Mouse (Mus musculus) liver, embryonic 12.5 days (tissue): Measurements from ENCODE around the gene Olfr709-ps1. TPM values are rescaled to one million over a fixed set of nuclear protein-coding genes. Genes with fewer than 3 reads are reported as not detected.
"Not testable (repeated sequence)": the region's sequence is repeated elsewhere in the genome, so short reads cannot be mapped to it uniquely, and the experiment has no call there.

Source experiments
- ATAC-seq: fragments of 200-750 bp; cut with Nextera tagmentation; 2 replicates; pipeline ENCODE4 v1.8.0; 2017; ENCODE audit warnings: moderate number of reproducible peaks, mild to moderate bottlenecking, moderate library complexity
- H3K27ac ChIP-seq: fragments of 300-500 bp; sonication (generic); 2 replicates; pipeline ENCODE4 v1.5.1; 2016; ENCODE audit warnings: mild to moderate bottlenecking
- H3K27me3 ChIP-seq: fragments of 300-500 bp; sonication (generic); replicated peaks from 2 replicates; pipeline ENCODE4 v1.6.1; 2016; ENCODE audit warnings: mild to moderate bottlenecking, moderate library complexity
- H3K36me3 ChIP-seq: fragments of 300-500 bp; sonication (generic); 2 replicates; pipeline ENCODE4 v1.6.1; 2016; ENCODE audit warnings: mild to moderate bottlenecking, moderate library complexity
- H3K4me1 ChIP-seq: fragments of 300-500 bp; sonication (generic); 2 replicates; pipeline ENCODE4 v1.6.1; 2016
- H3K4me2 ChIP-seq: fragments of 300-500 bp; sonication (generic); 2 replicates; pipeline ENCODE4 v1.6.1; 2016; ENCODE audit warnings: mild to moderate bottlenecking, moderate library complexity
- H3K4me3 ChIP-seq: fragments of 300-500 bp; sonication (generic); 2 replicates; pipeline ENCODE4 v1.5.1; 2016; ENCODE audit warnings: mild to moderate bottlenecking, moderate library complexity
- H3K9ac ChIP-seq: fragments of 300-500 bp; sonication (generic); 2 replicates; pipeline ENCODE4 v1.6.1; 2016; ENCODE audit warnings: mild to moderate bottlenecking, moderate library complexity
- H3K9me3 ChIP-seq: fragments of 300-500 bp; sonication (generic); replicated peaks from 2 replicates; pipeline ENCODE4 v1.6.1; 2016; ENCODE audit warnings: mild to moderate bottlenecking, moderate library complexity
- WGBS: fragments of 180-500 bp; shearing (Covaris S2); methylation state at CpG from one replicate; pipeline ENCODE4 v1.1.7; 2016; ENCODE audit not compliant: insufficient replicate concordance; 5-methylcytosine and 5-hydroxymethylcytosine counted together
- polyA plus RNA-seq: library from polyadenylated mRNA; unstranded; fragments of >200 nt; fragmentation: Nextera tagmentation; extraction: Ambion mirVana; gene quantifications from 2 replicates; pipeline ENCODE4 v1.2.1, GENCODE M21; 2016

Gene Olfr709-ps1
- not detected in 2 replicates for polyA plus RNA-seq

GRCm38 (mm10) chr7:106932119-106932518 is at the start of gene Olfr709-ps1:
TSS of gene Olfr709-ps1 (minus strand) at chr7:106932219.
- Histone ChIP-seq H3K27ac (no peak within 1 kb of the TSS), H3K4me2 (no peak within 1 kb of the TSS), H3K36me3 (no peaks in the 10 kb centered on the region), H3K4me1 (no peaks in the 10 kb centered on the region), H3K9me3 (no peaks in the 10 kb centered on the region), H3K4me3 (no peak within 1 kb of the TSS), H3K9ac (no peak within 1 kb of the TSS), H3K27me3 (no peaks in the 10 kb centered on the region)
- ATAC-seq, result no peak

GRCm38 (mm10) chr7:106975353-106975752 is 43.3 kb upstream of the Olfr709-ps1 start, which contains the start of gene Olfr711:
TSS of gene Olfr711 (minus strand) at chr7:106975453.
- no peak for ATAC-seq
- Histone ChIP-seq H3K9me3 (no peaks in the 10 kb centered on the region), H3K27ac (no peak within 1 kb of the TSS), H3K27me3 (no peaks in the 10 kb centered on the region), H3K4me1 (no peaks in the 10 kb centered on the region), H3K4me2 (no peak within 1 kb of the TSS), H3K36me3 (no peaks in the 10 kb centered on the region), H3K4me3 (no peak within 1 kb of the TSS), H3K9ac (no peak within 1 kb of the TSS)
- 31% methylated on average over 1 of the region's 1 CpGs for WGBS

GRCm38 (mm10) chr7:106967503-106967902 is 35.5 kb upstream of the Olfr709-ps1 start:
- H3K36me3 ChIP-seq, H3K4me1 ChIP-seq, H3K9ac ChIP-seq, H3K27me3 ChIP-seq, H3K9me3 ChIP-seq, ATAC-seq, H3K4me2 ChIP-seq, H3K27ac ChIP-seq, H3K4me3 ChIP-seq: not testable (repeated sequence)

GRCm38 (mm10) chr7:106963837-106964236 is 31.8 kb upstream of the Olfr709-ps1 start, which contains the start of gene Olfr6:
TSS of gene Olfr6 (minus strand) at chr7:106963937.
- H3K4me1 ChIP-seq, result no peaks in the 10 kb centered on the region
- no peak within 1 kb of the TSS for H3K4me3 ChIP-seq
- H3K4me2 ChIP-seq, result no peak within 1 kb of the TSS
- no peak within 1 kb of the TSS for H3K27ac ChIP-seq
- no peaks in the 10 kb centered on the region for H3K9me3 ChIP-seq
- H3K27me3 ChIP-seq, result no peaks in the 10 kb centered on the region
- no peaks in the 10 kb centered on the region for H3K36me3 ChIP-seq
- H3K9ac ChIP-seq, result no peak within 1 kb of the TSS
- WGBS, result 57% methylated on average over 1 of the region's 1 CpGs
- no peak for ATAC-seq

GRCm38 (mm10) chr7:106948212-106948611 is 16.2 kb upstream of the Olfr709-ps1 start, which contains the start of gene Olfr710:
TSS of gene Olfr710 (minus strand) at chr7:106948312.
- ATAC-seq, result no peak
- H3K9ac ChIP-seq, result no peak within 1 kb of the TSS
- no peaks in the 10 kb centered on the region for H3K36me3 ChIP-seq
- no peak within 1 kb of the TSS for H3K4me3 ChIP-seq
- H3K27ac ChIP-seq, result no peak within 1 kb of the TSS
- no peaks in the 10 kb centered on the region for H3K27me3 ChIP-seq
- no peaks in the 10 kb centered on the region for H3K4me1 ChIP-seq
- no peaks in the 10 kb centered on the region for H3K9me3 ChIP-seq
- H3K4me2 ChIP-seq, result no peak within 1 kb of the TSS
- WGBS, result 68% methylated on average over 3 of the region's 3 CpGs

- H3K27ac ChIP-seq, H3K9ac ChIP-seq, ATAC-seq, H3K4me3 ChIP-seq, H3K27me3 ChIP-seq, H3K4me2 ChIP-seq, H3K36me3 ChIP-seq, H3K4me1 ChIP-seq, H3K9me3 ChIP-seq: not testable (repeated sequence)
- 81% methylated on average over 7 of the region's 7 CpGs for WGBS
Observed at GRCm38 (mm10) chr7:106920961-106921360, 11.1 kb downstream of the Olfr709-ps1 start.

GRCm38 (mm10) chr7:106907676-106908075 is 24.3 kb downstream of the Olfr709-ps1 start, which contains the start of gene Olfr1532-ps1:
TSS of gene Olfr1532-ps1 (plus strand) at chr7:106908001.
- Histone ChIP-seq H3K27ac (no peak within 1 kb of the TSS), H3K9ac (no peak within 1 kb of the TSS), H3K4me2 (no peak within 1 kb of the TSS), H3K36me3 (no peaks in the 10 kb centered on the region), H3K27me3 (no peaks in the 10 kb centered on the region), H3K9me3 (no peaks in the 10 kb centered on the region), H3K4me3 (no peak within 1 kb of the TSS), H3K4me1 (no peaks in the 10 kb centered on the region)
- 36% methylated on average over 2 of the region's 2 CpGs for WGBS
- ATAC-seq, result no peak

- not testable (repeated sequence) for H3K27ac ChIP-seq, H3K9me3 ChIP-seq, H3K36me3 ChIP-seq, H3K4me1 ChIP-seq, H3K4me2 ChIP-seq, ATAC-seq, H3K4me3 ChIP-seq, H3K9ac ChIP-seq, H3K27me3 ChIP-seq
- 61% methylated on average over 3 of the region's 3 CpGs for WGBS
Observed at GRCm38 (mm10) chr7:106901141-106901540, 30.9 kb downstream of the Olfr709-ps1 start, which contains the start of gene Olfr707. TSS of gene Olfr707 (minus strand) at chr7:106901241.

GRCm38 (mm10) chr7:106888062-106888461 is 44.0 kb downstream of the Olfr709-ps1 start, which contains the start of gene Olfr706:
TSS of gene Olfr706 (minus strand) at chr7:106888162.
- no peaks in the 10 kb centered on the region for H3K4me1 ChIP-seq
- H3K9ac ChIP-seq, result no peak within 1 kb of the TSS
- H3K4me2 ChIP-seq, result no peak within 1 kb of the TSS
- H3K4me3 ChIP-seq, result no peak within 1 kb of the TSS
- no peaks in the 10 kb centered on the region for H3K27me3 ChIP-seq
- H3K9me3 ChIP-seq, result no peaks in the 10 kb centered on the region
- 59% methylated on average over 2 of the region's 2 CpGs for WGBS
- no peaks in the 10 kb centered on the region for H3K36me3 ChIP-seq
- ATAC-seq, result no peak
- no peak within 1 kb of the TSS for H3K27ac ChIP-seq

GRCm38 (mm10) chr7:106876791-106877190 is 55.2 kb downstream of the Olfr709-ps1 start, which contains the start of gene Olfr705:
TSS of gene Olfr705 (minus strand) at chr7:106876891.
- no peak for ATAC-seq
- H3K4me1 ChIP-seq, result no peaks in the 10 kb centered on the region
- no peak within 1 kb of the TSS for H3K4me2 ChIP-seq
- H3K36me3 ChIP-seq, result no peaks in the 10 kb centered on the region
- no peak within 1 kb of the TSS for H3K27ac ChIP-seq
- no peaks in the 10 kb centered on the region for H3K27me3 ChIP-seq
- H3K9ac ChIP-seq, result no peak within 1 kb of the TSS
- no peaks in the 10 kb centered on the region for H3K9me3 ChIP-seq
- H3K4me3 ChIP-seq, result no peak within 1 kb of the TSS
- 58% methylated on average over 3 of the region's 3 CpGs for WGBS

Other genes with a start within 250 kb of the Olfr709-ps1 start
- not detected in 2 replicates for gene Olfr694, start 240.4 kb downstream of the Olfr709-ps1 start, polyA plus RNA-seq
- gene Olfr695, start 215.8 kb downstream of the Olfr709-ps1 start, polyA plus RNA-seq, result not detected in 2 replicates
- not detected in 2 replicates for gene Olfr697, start 189.8 kb downstream of the Olfr709-ps1 start, polyA plus RNA-seq
- not detected in 2 replicates for gene Olfr698, start 176.8 kb downstream of the Olfr709-ps1 start, polyA plus RNA-seq
- not detected in 2 replicates for gene Olfr699, start 139.0 kb downstream of the Olfr709-ps1 start, polyA plus RNA-seq
- not detected in 2 replicates for gene Olfr700, start 123.4 kb downstream of the Olfr709-ps1 start, polyA plus RNA-seq
- gene Olfr701, start 118.1 kb downstream of the Olfr709-ps1 start, polyA plus RNA-seq, result 0.02 TPM in 1 of 2 replicates, not detected in the other
- not detected in 2 replicates for gene Olfr702, start 98.3 kb downstream of the Olfr709-ps1 start, polyA plus RNA-seq
- not detected in 2 replicates for gene Olfr703, start 88.9 kb downstream of the Olfr709-ps1 start, polyA plus RNA-seq
- not detected in 2 replicates for gene Olfr704, start 69.0 kb downstream of the Olfr709-ps1 start, polyA plus RNA-seq
- not detected in 2 replicates for gene Olfr705, start 55.3 kb downstream of the Olfr709-ps1 start, polyA plus RNA-seq
- not detected in 2 replicates for gene Olfr706, start 44.1 kb downstream of the Olfr709-ps1 start, polyA plus RNA-seq
- gene Olfr707, start 31.0 kb downstream of the Olfr709-ps1 start, polyA plus RNA-seq, result not detected in 2 replicates
- gene Olfr1532-ps1, start 24.2 kb downstream of the Olfr709-ps1 start, polyA plus RNA-seq, result not detected in 2 replicates
- gene Olfr710, start 16.1 kb upstream of the Olfr709-ps1 start, polyA plus RNA-seq, result not detected in 2 replicates
- not detected in 2 replicates for gene Olfr6, start 31.7 kb upstream of the Olfr709-ps1 start, polyA plus RNA-seq
- gene Olfr711, start 43.2 kb upstream of the Olfr709-ps1 start, polyA plus RNA-seq, result not detected in 2 replicates
- gene Olfr2, start 73.9 kb upstream of the Olfr709-ps1 start, polyA plus RNA-seq, result not detected in 2 replicates
- gene Olfr713, start 99.0 kb upstream of the Olfr709-ps1 start, polyA plus RNA-seq, result not detected in 2 replicates
- not detected in 2 replicates for gene Olfr714, start 138.8 kb upstream of the Olfr709-ps1 start, polyA plus RNA-seq
- gene Olfr17, start 161.0 kb upstream of the Olfr709-ps1 start, polyA plus RNA-seq, result not detected in 2 replicates
- not detected in 2 replicates for gene Olfr715b, start 178.2 kb upstream of the Olfr709-ps1 start, polyA plus RNA-seq
- gene Olfr715, start 198.9 kb upstream of the Olfr709-ps1 start, polyA plus RNA-seq, result not detected in 2 replicates
- not detected in 2 replicates for gene Olfr716, start 206.1 kb upstream of the Olfr709-ps1 start, polyA plus RNA-seq
- gene Nlrp14, start 234.8 kb upstream of the Olfr709-ps1 start, polyA plus RNA-seq, result not detected in 2 replicates